Mouse (Mus musculus) heart, adult 2 months (tissue): ENCODE data around the gene Exosc7. TPM values are rescaled to one million over a fixed set of nuclear protein-coding genes. Genes with fewer than 3 reads are reported as not detected.

ENCODE experiments used
- DNase-seq, 2 experiments: peaks; one replicate each; pipeline ENCODE4 v3.0.0; 2021
- H3K27ac ChIP-seq: fragments of 200-600 bp; 2 replicates; pipeline ENCODE4 v1.8.1; 2022
- H3K27me3 ChIP-seq: fragments of 200-500 bp; 2 replicates; pipeline ENCODE4 v1.6.1; 2012; ENCODE audit warnings: mild to moderate bottlenecking, low read length, inconsistent platforms, mixed read lengths; ENCODE audit not compliant: control insufficient read depth, insufficient read depth
- H3K36me3 ChIP-seq: fragments of 200-500 bp; 2 replicates; pipeline ENCODE4 v1.6.1; 2012; ENCODE audit warnings: low read length, inconsistent platforms; ENCODE audit not compliant: control insufficient read depth, insufficient read depth
- H3K4me1 ChIP-seq: fragments of 200-500 bp; 2 replicates; pipeline ENCODE4 v1.6.1; 2011; ENCODE audit warnings: low read length; ENCODE audit not compliant: control insufficient read depth, insufficient read depth
- H3K4me3 ChIP-seq: fragments of 200-600 bp; 2 replicates; pipeline ENCODE4 v1.8.1; 2022
- H3K79me2 ChIP-seq: fragments of 200-500 bp; replicated peaks from 2 replicates; pipeline ENCODE4 v1.6.1; 2012; ENCODE audit warnings: mild to moderate bottlenecking, inconsistent platforms, low read length, moderate library complexity, mixed read lengths; ENCODE audit not compliant: control insufficient read depth, insufficient read depth
- H3K9ac ChIP-seq: fragments of 200-500 bp; 2 replicates; pipeline ENCODE4 v1.6.1; 2012; ENCODE audit warnings: low read depth, mild to moderate bottlenecking, control low read depth, inconsistent platforms, low read length, mixed read lengths
- CTCF ChIP-seq: fragments of 200-600 bp; IDR thresholded peaks from 2 replicates; pipeline ENCODE4 v1.8.1; 2022; ENCODE audit warnings: antibody characterized with exemption, mild to moderate bottlenecking, moderate library complexity
- EP300 ChIP-seq: fragments of 200-500 bp; IDR thresholded peaks from 2 replicates; pipeline ENCODE4 v1.6.1; 2011; ENCODE audit warnings: low read depth, low read length, control low read depth; ENCODE audit not compliant: insufficient read depth
- POLR2A ChIP-seq: fragments of 200-500 bp; IDR thresholded peaks from 2 replicates; pipeline ENCODE4 v1.6.1; 2011; ENCODE audit warnings: mild to moderate bottlenecking, low read depth, low read length, control low read depth; ENCODE audit not compliant: insufficient read depth
- WGBS: fragments of 180-500 bp; shearing (Covaris S2); methylation state at CpG from one replicate; pipeline ENCODE4 v1.1.7; 2018; 5-methylcytosine and 5-hydroxymethylcytosine counted together
- intact Hi-C: fragments of 180-260 bp; cut with DNase I; formaldehyde crosslinking; loops from one replicate; pipeline ENCODE4 v1.15.1; 2025
- polyA plus RNA-seq: library from polyadenylated mRNA; depleted of rRNA; stranded (reverse); fragments of >200 nt; gene quantifications from 2 replicates; pipeline ENCODE4 v1.2.3, GENCODE M21; 2012
- total RNA-seq, 2 experiments: library from RNA; stranded (reverse); gene quantifications; 2 replicates each; pipeline ENCODE4 v1.2.3; 2021

Gene Exosc7
- total and polyA plus RNA-seq, 3 experiments, result 19.8 to 27.9 (median 26.7) TPM

- Histone ChIP-seq H3K9ac (no peak overlapping the region), H3K4me3 (no peak overlapping the region), H3K36me3 (peaks cover 5% of the 10 kb centered on the region; the same call in 1 of the 2 replicates), H3K27ac (peak overlapping the region; percentile 79), H3K79me2 (no peaks in the 10 kb centered on the region), H3K4me1 (peaks cover 20% of the 10 kb centered on the region), H3K27me3 (no peaks in the 10 kb centered on the region)
- intact Hi-C loops, result no loop called here
- 47% methylated on average over 4 of the region's 4 CpGs for WGBS
- no peak for DNase-seq
- TF ChIP-seq POLR2A, result no peak
- no peak for TF ChIP-seq CTCF
- TF ChIP-seq EP300, result no peak
Measured at GRCm38 (mm10) chr9:123139887-123140614, 27.0 kb downstream of the Exosc7 start.

- 41% methylated on average over 5 of the region's 5 CpGs for WGBS
- Histone ChIP-seq H3K9ac (no peak overlapping the region), H3K36me3 (no peaks in the 10 kb centered on the region), H3K79me2 (no peaks in the 10 kb centered on the region), H3K27ac (peak overlapping the region; percentile 80), H3K4me1 (peaks cover 10% of the 10 kb centered on the region), H3K27me3 (no peaks in the 10 kb centered on the region), H3K4me3 (no peak overlapping the region)
- intact Hi-C loops, result no loop called here
- peak in 1 of 2 experiments; percentile 78 for DNase-seq
- TF ChIP-seq CTCF (no peak), POLR2A (peak; percentile 50; the same call in 1 of the 2 replicates), EP300 (peak; percentile 81; the same call in 1 of the 2 replicates)
Measured at GRCm38 (mm10) chr9:123148430-123148829, 35.4 kb downstream of the Exosc7 start.

- H3K4me1 ChIP-seq, result peaks cover 14% of the 10 kb centered on the region
- WGBS, result 79% methylated on average over 5 of the region's 5 CpGs
- intact Hi-C loops, result loop anchor here (10.0 kb wide), 3 partner anchors 214 to 374 kb away; partner anchors contain the start of genes Lars2 and Sacm1l
- no peak for TF ChIP-seq EP300
- TF ChIP-seq CTCF, result no peak
- TF ChIP-seq POLR2A, result no peak
- H3K27ac ChIP-seq, result peak within 1 kb of the TSS; percentile 76
- no peaks in the 10 kb centered on the region for H3K79me2 ChIP-seq
- peak; percentile 69 to 76 for DNase-seq
- H3K27me3 ChIP-seq, result no peaks in the 10 kb centered on the region
- no peaks in the 10 kb centered on the region for H3K36me3 ChIP-seq
- H3K4me3 ChIP-seq, result peak within 1 kb of the TSS; percentile 27; the same call in 1 of the 2 replicates
- H3K9ac ChIP-seq, result peak within 1 kb of the TSS; percentile 59
Measured at GRCm38 (mm10) chr9:123150241-123151020, 37.4 kb downstream of the Exosc7 start, which contains the start of gene Clec3b. Gene Clec3b, plus strand, starts transcription at chr9:123150946.

- H3K4me3 ChIP-seq, result peak overlapping the region; percentile 27; the same call in 1 of the 2 replicates
- no peaks in the 10 kb centered on the region for H3K79me2 ChIP-seq
- no peak for TF ChIP-seq CTCF
- 0 out of 2 replicates have a peak, but pooled peaks have one; percentile 18 for TF ChIP-seq EP300
- TF ChIP-seq POLR2A, result 0 out of 2 replicates have a peak, but pooled peaks have one; percentile 31
- H3K4me1 ChIP-seq, result peaks cover 14% of the 10 kb centered on the region
- 21% methylated on average over 1 of the region's 1 CpGs for WGBS
- H3K27ac ChIP-seq, result peak overlapping the region; percentile 76
- peak; percentile 40 to 54 for DNase-seq
- peak overlapping the region; percentile 42; the same call in 1 of the 2 replicates for H3K9ac ChIP-seq
- intact Hi-C loops, result loop anchor here (10.0 kb wide), 3 partner anchors 213 to 373 kb away; partner anchors contain the start of genes Lars2 and Sacm1l
- H3K27me3 ChIP-seq, result no peaks in the 10 kb centered on the region
- no peaks in the 10 kb centered on the region for H3K36me3 ChIP-seq
Measured at GRCm38 (mm10) chr9:123151561-123151960, 38.5 kb downstream of the Exosc7 start.

GRCm38 (mm10) chr9:123152026-123152425 lies 39.0 kb downstream of the Exosc7 start:
- 36% methylated on average over 3 of the region's 3 CpGs for WGBS
- no peak overlapping the region for H3K4me3 ChIP-seq
- H3K9ac ChIP-seq, result peak overlapping the region; percentile 42; the same call in 1 of the 2 replicates
- peaks cover 14% of the 10 kb centered on the region for H3K4me1 ChIP-seq
- peak overlapping the region; percentile 76 for H3K27ac ChIP-seq
- no peaks in the 10 kb centered on the region for H3K36me3 ChIP-seq
- DNase-seq, result no peak
- TF ChIP-seq POLR2A (no peak), CTCF (no peak), EP300 (no peak)
- no peaks in the 10 kb centered on the region for H3K27me3 ChIP-seq
- H3K79me2 ChIP-seq, result no peaks in the 10 kb centered on the region
- intact Hi-C loops, result loop anchor here (10.0 kb wide), 3 partner anchors 213 to 373 kb away; partner anchors contain the start of genes Lars2 and Sacm1l
